Mouse (Mus musculus) gonadal fat pad, adult 2 months (tissue): Measurements from ENCODE around the gene Zfp568. TPM values are rescaled to one million over a fixed set of nuclear protein-coding genes. Genes with fewer than 3 reads are reported as not detected.

ENCODE experiments used
- DNase-seq: peaks from one replicate; pipeline ENCODE4 v3.0.0-alpha.2; 2012; ENCODE audit warnings: low read depth
- polyA plus RNA-seq: library from polyadenylated mRNA; depleted of rRNA; stranded (reverse); fragments of >200 nt; gene quantifications from 2 replicates; pipeline ENCODE4 v1.2.3, GENCODE M21; 2012; rRNA removed

The Zfp568 gene
- polyA plus RNA-seq, 1 experiment: 5.2 TPM

DNA sequence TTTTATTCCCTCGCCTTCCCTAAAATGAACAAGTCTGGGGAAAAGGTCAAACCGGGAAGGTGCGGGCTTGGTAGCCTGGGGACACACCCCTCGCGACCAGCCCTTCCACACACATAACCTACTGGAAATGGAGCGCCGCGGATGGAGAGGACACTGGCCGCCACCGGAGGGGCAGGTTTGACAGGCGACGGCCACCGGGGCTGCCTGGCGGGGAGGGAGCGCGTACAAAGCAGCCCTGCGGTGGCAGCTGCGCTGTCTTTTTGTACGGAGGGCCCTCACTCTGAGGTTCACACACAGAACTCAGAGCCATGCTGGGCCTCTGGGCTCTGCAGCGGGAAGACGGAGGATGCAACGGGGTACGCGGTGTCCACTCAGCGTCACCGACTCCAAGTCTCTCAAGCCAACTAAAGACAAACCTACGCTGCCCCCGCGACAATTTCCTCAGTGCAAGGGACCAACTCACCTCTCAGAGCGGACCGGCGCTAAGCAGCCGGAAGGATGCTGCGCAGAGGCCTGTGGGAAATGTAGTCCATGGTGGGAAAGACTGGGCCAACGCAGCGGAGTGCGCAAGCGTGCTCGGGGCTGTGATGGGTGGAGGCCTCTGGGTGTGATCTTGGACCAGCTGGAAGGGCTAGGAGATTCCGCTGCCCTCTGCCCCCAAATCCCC, 67.3 kb downstream of the Zfp568 start, which contains the start of gene Zfp14:
Gene Zfp14, minus strand, starts transcription at position 499 of the 667 bp plus-strand sequence.
- DNase-seq: no peak

DNA sequence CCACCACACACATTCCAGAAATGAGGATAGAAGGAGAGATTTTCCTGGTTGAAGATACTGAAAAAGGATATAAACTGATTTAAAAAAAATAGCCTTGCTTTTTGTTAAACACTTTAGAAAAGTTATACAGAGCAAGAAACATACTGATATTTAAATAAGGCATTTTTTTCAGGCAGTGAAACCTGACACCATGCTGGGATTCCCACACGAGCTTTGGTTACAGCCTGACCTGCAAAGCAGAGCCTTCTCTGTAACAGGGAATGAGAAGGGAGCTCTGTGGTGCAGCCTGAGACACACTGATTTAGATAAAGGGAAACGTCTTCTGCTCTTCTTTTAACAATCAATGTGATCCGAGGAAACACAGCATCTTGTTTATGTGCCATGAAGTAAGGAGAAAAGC, 69.8 kb downstream of the Zfp568 start:
- DNase-seq: no peak

DNA sequence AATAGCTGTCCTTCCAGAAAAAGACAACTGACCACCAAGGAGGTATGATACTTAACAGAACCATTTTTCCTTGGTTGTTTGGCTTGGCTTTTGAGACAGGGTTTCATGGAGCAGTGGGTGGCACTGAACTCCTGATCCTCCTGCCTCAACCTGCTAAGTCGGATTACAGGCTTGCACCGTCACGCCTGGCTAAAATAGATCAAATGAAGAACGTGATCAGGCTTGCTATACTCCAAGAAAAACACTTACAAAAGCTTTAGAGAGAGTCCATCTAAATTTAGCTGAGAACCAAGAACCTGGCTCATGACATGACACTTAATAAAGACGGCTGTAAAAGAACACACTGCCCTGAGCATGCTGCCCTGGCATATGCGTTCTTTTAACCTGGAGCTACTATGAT, 76.6 kb downstream of the Zfp568 start:
- DNase-seq: peak; percentile 95

DNA sequence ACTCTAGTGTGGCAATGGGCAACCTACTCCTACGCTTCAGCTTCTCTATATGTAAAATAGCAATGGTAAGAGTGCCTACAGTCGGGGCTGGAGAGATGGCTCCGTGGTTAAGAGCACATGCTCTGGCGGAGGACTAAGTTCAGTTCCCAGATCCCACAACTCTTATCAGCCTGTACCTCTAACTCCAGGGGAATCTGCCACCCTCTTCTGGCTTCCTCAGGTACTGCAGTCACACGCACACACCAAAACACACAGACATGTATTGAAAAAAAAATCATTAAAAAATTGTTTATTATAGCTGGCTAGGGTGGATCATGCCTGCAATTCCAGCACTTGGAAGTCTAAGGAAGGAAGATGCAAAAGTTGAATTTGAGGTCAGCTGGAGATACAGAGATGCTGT, 78.7 kb downstream of the Zfp568 start:
- DNase-seq: no peak

DNA sequence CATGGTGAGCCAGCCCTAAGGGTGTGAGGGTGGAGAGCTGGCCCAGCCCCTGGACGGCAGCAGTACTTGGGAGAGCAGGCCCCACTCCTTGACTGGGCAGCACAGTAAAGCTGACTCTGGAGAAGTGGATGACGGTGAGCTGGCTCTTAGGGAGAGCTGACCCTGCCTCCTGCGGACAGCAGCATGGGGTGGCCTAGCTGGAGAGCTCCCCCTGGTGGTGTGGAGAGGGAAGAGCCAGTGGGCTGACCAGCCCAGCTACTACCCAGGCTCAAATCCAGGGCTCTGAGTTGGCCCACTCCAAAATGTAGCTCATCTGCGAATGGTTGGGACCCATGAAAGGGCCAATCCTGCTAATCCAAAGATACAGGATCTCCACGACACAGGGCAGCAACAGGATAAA, 80.9 kb downstream of the Zfp568 start:
- DNase-seq: no peak

DNA sequence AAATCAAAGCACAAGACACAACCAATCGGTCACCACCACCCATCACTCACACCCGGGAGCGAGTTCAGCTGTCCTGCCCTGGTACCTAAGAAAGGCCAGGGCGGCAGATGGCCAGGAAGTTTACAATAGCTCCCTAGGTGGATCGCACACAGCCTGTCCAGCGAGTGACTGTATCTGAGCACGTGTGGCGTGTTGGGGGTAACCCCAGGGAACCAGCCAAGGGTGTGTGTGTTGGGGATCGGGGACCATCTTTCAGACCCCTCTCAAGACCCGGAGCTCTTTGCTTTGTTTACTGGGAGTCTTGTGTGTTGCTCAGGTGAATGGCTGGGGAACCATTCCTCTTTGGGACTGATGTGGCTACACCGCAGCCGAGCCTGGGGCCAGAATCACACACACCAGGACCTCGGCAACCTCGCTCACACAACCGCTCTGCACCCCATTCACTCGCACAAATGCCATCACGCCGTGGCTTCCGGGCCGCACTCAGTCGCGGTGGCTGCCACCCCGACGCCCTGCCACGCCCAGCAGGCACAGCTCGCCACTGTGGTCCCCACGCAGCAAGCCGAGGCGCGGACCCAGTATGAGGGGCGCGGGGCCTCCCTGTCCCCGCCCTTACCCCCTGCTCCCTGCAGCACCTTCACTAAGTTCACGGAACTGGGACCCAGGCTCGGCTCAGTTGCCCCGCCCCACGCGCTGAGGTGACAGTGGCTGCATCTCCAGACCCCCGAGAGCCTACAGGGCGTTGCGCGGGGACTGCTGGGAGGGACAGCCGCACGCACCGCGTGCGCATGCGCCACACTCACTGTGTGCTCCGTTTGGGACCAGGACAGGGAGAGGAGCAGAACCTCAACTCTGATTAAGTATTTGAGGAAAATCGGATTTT, 88.6 kb downstream of the Zfp568 start, which contains the start of gene Zfp82:
Gene Zfp82, minus strand, starts transcription at position 755 of the 883 bp plus-strand sequence.
- DNase-seq: no peak

Other genes starting within 250 kb of the Zfp568 start
- gene Zfp84, start 215.4 kb upstream of the Zfp568 start, polyA plus RNA-seq: 4.9 and 5.2 TPM in 2 replicates
- gene Zfp30, start 200.0 kb upstream of the Zfp568 start, polyA plus RNA-seq: 1.5 and 1.9 TPM in 2 replicates
- gene Zfp790, start 167.8 kb upstream of the Zfp568 start, polyA plus RNA-seq: 3.0 and 4.6 TPM in 2 replicates
- gene Zfp940, start 130.3 kb upstream of the Zfp568 start, polyA plus RNA-seq: 0.20 and 0.37 TPM in 2 replicates
- gene Zfp420, start 124.0 kb upstream of the Zfp568 start, polyA plus RNA-seq: 2.0 and 2.1 TPM in 2 replicates
- gene Zfp27, start 77.4 kb upstream of the Zfp568 start, polyA plus RNA-seq: 2.9 and 3.5 TPM in 2 replicates
- 2.3 and 2.5 TPM in 2 replicates for gene Zfp383, start 75.7 kb upstream of the Zfp568 start, polyA plus RNA-seq
- 5.4 and 5.7 TPM in 2 replicates for gene Zfp74, start 29.9 kb upstream of the Zfp568 start, polyA plus RNA-seq
- gene Zfp14, start 67.4 kb downstream of the Zfp568 start, polyA plus RNA-seq: 5.3 and 6.1 TPM in 2 replicates
- 0.11 and 0.27 TPM in 2 replicates for gene Zfp82, start 88.9 kb downstream of the Zfp568 start, polyA plus RNA-seq
- 0.15 and 0.46 TPM in 2 replicates for gene Gm26920, start 106.5 kb downstream of the Zfp568 start, polyA plus RNA-seq
- gene Zfp566, start 106.6 kb downstream of the Zfp568 start, polyA plus RNA-seq: 2.9 and 3.0 TPM in 2 replicates
- 16.3 and 16.5 TPM in 2 replicates for gene Zfp260, start 110.8 kb downstream of the Zfp568 start, polyA plus RNA-seq
- gene Zfp382, start 138.0 kb downstream of the Zfp568 start, polyA plus RNA-seq: 0.82 and 2.0 TPM in 2 replicates
- 16.4 and 18.3 TPM in 2 replicates for gene Zfp146, start 185.8 kb downstream of the Zfp568 start, polyA plus RNA-seq
- 7.4 and 16.8 TPM in 2 replicates for gene Cox7a1, start 200.2 kb downstream of the Zfp568 start, polyA plus RNA-seq
- gene Capns1, start 214.9 kb downstream of the Zfp568 start, polyA plus RNA-seq: 854 and 1,031 TPM in 2 replicates
- gene Polr2i, start 248.0 kb downstream of the Zfp568 start, polyA plus RNA-seq: 127 and 134 TPM in 2 replicates
- 63.0 and 64.8 TPM in 2 replicates for gene Tbcb, start 248.3 kb downstream of the Zfp568 start, polyA plus RNA-seq